Mouse (Mus musculus): ENCODE measurements around the gene Vmn2r29.
A peak's percentile ranks its signal among the peaks of the same experiment; 100 is the strongest.
"Not testable (repeated sequence)": the region's sequence is repeated elsewhere in the genome, so short reads cannot be mapped to it uniquely, and the experiment has no call there.

Gene Vmn2r29

GRCm38 (mm10) chr7:7247228-7247627, at the start of gene Vmn2r29:
Gene Vmn2r29 (minus strand): TSS chr7:7247328.
- not testable (repeated sequence) for DNase-seq

GRCm38 (mm10) chr7:7295595-7295994, 48.5 kb upstream of the Vmn2r29 start:
- peak; percentile 47 to 72 for DNase-seq

GRCm38 (mm10) chr7:7281383-7281782, 34.3 kb upstream of the Vmn2r29 start:
- no peak for DNase-seq

DNA sequence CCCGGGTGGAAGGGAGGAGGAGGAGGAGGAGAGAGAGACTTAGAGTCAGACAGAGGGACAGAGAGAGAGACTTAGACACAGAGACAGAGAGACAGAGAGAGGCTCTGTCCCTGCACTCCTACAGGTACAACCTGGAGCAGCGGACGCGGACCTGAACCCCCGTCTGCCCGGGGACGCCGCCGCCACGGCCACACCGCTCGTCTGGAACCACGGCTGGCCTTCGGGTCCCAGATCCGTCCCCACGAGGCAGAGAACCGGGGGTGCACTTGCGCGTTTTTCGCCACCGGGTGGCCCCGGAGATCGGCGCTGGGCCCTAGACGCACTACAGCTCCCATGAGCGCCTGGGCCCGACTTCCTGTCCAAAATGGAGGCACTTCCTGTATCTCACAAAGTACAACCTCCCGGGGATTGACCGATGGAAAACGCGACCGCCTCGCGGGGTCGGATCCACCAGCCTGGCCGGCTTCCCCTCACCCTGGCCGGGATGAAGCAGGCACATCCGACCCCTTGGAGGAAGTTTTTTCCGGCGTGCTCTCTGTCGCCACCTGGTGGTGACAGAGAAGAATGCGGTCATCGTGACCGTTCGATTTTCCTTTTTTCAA, 30.9 kb upstream of the Vmn2r29 start, which contains the start of gene Gm45844:
Gene Gm45844 (minus strand): TSS at position 324 of the 602 bp plus-strand sequence.
- peak; percentile 90 for DNase-seq

DNA sequence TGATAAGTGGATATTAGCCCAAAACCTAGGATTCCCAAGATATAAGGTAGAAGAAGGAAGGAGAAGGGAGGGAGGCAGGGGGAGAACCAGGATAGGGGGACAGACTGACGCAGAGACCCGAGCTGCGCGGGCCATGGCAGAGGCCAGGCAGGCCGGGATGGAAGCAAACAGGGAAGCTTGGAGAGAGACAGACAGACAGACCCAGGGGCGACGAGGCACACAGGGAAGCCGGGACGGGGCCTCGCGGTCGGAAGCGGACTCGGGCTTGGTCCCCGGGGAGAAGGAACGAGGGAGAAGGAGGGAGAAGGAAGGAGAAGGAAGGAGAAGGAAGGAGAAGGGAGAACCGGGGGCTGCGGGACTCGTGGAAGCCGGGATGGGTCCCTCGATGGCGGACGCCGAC, 30.4 kb upstream of the Vmn2r29 start:
- DNase-seq, result peak in 1 of 2 experiments; percentile 39

GRCm38 (mm10) chr7:7209313-7210151, 37.6 kb downstream of the Vmn2r29 start, which contains the start of gene Zfp772:
Gene Zfp772 (minus strand): TSS chr7:7209998.
- DNase-seq, result peak; percentile 41 to 54

GRCm38 (mm10) chr7:7188191-7188942, 58.8 kb downstream of the Vmn2r29 start:
- peak; percentile 68 to 85 for DNase-seq

DNA sequence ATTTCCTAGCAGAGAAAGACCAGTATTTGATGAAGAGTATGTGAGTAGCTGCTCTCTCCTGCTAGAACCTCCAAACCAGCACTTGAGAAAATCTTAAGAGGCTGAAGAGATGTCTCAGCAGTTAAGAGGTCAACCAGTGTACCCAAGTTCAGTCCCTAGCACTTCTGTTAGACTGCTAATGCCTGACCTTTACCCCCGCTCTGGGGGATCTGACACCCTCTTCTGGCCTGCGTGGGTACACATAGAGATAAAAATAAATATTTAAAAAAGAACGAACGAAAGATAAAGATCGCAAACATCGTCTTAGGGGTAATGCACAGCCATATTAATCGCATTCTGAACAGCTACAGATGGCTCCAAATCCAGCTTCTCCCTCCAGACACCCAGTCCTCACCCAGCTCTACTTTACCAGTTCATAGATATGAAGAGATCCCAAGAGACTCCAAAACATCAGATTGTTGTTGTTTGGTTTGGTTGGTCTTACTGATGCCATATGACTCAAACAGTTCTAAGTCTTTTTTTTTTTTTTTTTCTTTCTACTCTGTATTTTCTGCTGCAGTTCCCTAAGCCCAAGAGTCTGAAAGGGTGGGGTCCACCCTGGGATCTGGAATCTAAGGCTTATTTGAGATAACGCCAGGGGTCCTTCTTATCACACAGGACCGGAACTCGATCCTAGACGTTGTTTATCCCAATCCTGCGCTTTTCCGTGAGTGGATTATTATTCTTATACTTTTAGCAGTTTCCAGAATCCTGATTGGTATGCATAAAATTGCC, 59.5 kb downstream of the Vmn2r29 start:
- DNase-seq, result peak in 1 of 2 experiments; percentile 11

DNA sequence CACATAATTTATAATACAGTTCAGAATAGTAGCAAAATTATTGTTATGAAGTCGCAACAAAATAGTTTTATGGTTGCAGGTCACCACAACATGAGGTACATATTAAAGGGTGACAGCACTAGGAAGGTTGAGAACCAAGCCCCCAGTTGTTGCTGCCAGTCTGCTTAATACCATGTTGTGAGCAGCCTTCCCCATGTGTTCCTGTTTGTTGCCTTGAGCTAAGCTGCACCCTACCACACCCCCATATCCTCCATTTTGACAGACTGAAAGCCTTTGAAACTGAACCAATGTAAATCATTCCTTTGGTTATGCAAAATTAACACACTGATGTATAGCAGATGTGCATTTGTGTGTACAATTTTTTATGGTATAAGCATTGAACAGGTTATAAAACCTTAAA, 61.2 kb downstream of the Vmn2r29 start:
- DNase-seq, result no peak
